Mouse (Mus musculus): ENCODE data around the gene Olfr862.

Olfr862 gene

GRCm38 (mm10) chr9:19887904-19888303 is at the start of gene Olfr862:
Gene Olfr862, minus strand, starts transcription at chr9:19888004.
- DNase-seq (ENCODE audit: low spot score): no peak

- DNase-seq (ENCODE audit: low spot score): no peak
These were observed 28.8 kb upstream of the Olfr862 start, which contains the start of gene Olfr77 for GRCm38 (mm10) chr9:19916565-19916964. Gene Olfr77, plus strand, starts transcription at chr9:19916865.

GRCm38 (mm10) chr9:19911170-19911569 is 23.4 kb upstream of the Olfr862 start:
- no peak for DNase-seq (ENCODE audit: low spot score)

- DNase-seq (ENCODE audit: low spot score): no peak
These were observed 38.2 kb downstream of the Olfr862 start, which contains the start of gene Olfr860 for GRCm38 (mm10) chr9:19849647-19850046. Gene Olfr860, minus strand, starts transcription at chr9:19849747.
